Mouse (Mus musculus) bone marrow macrophage, adult 2 months (primary cell): ENCODE results near the gene Shb.

Experiments
- CTCF ChIP-seq: IDR thresholded peaks from 2 replicates; pipeline ENCODE4 v1.5.1; 2012; ENCODE audit warnings: low read depth, mild to moderate bottlenecking, low read length, moderate library complexity
- POLR2A ChIP-seq: IDR thresholded peaks from 2 replicates; pipeline ENCODE4 v1.6.1; 2012; ENCODE audit warnings: mild to moderate bottlenecking, low read depth, low read length, borderline replicate concordance

DNA sequence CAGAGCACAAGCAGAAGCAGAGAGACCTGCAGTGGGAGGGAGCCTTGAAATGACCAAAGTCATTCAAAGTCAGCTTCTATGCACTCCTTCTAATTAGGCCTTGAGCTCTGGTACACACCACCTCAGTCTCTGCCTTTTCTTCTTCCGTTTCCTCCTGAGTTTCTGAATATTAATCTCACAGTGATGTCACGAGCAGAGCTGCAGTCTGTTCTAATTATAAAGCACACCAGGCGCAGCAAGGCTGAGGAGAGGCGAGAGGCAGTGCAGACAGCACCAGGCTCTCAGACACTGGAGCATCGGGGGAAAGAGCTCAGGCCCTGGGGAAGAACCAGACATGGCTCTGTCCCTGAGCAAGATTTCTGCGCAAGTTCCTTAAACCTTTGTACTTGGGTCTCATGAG, 23.8 kb downstream of the Shb start:
- TF ChIP-seq POLR2A, result no peak
- TF ChIP-seq CTCF, result no peak
